ENCODE assay signal across 19 mouse cellular contexts in genomic region chr1:82328033-82328775, GRCm38 (mm10). TPM values are rescaled to one million over a fixed set of nuclear protein-coding genes. Genes with fewer than 3 reads are reported as not detected.
"Had no signal": no experiment of that assay in that cellular context is flagged by ENCODE, and none has a peak within 500 bp of the region (broad histone marks: within the 10 kb centered on the region; RNA-seq: fewer than 3 reads in every experiment).

No protein-coding gene starts in this region.

- H3K36me3 ChIP-seq: limb, embryonic 10.5 days; limb, embryonic 13.5 days; midbrain, embryonic 13.5 days; neural tube, embryonic 12.5 days; neural tube, embryonic 15.5 days had no signal

- H3K4me2 ChIP-seq: limb, embryonic 13.5 days; midbrain, embryonic 13.5 days; neural tube, embryonic 12.5 days; neural tube, embryonic 15.5 days had no signal

- DNase-seq: kidney, adult 11 months; kidney, adult 9 months; kidney, postnatal 25 days; layer of hippocampus, adult 9-11 months; lung, adult 18-20 months; right cerebral cortex, adult 18-20 months; right cerebral cortex, postnatal 14 days; right cerebral cortex, postnatal 4 days; thymus, adult 2 months; thymus, postnatal 14 days; thymus, postnatal 4 days had no signal

- H3K4me3 ChIP-seq: layer of hippocampus, adult 2 months; limb, embryonic 10.5 days; limb, embryonic 13.5 days; midbrain, embryonic 13.5 days; neural tube, embryonic 12.5 days; neural tube, embryonic 15.5 days had no signal

- ATAC-seq: midbrain, embryonic 13.5 days had no signal

- H3K27me3 ChIP-seq: limb, embryonic 13.5 days; midbrain, embryonic 13.5 days; neural tube, embryonic 12.5 days; neural tube, embryonic 15.5 days had no signal

- H3K9me3 ChIP-seq: limb, embryonic 10.5 days; limb, embryonic 13.5 days; midbrain, embryonic 13.5 days; neural tube, embryonic 12.5 days; neural tube, embryonic 15.5 days had no signal

- H3K4me1 ChIP-seq: limb, embryonic 13.5 days had no signal

- H3K9ac ChIP-seq: limb, embryonic 13.5 days; midbrain, embryonic 13.5 days; neural tube, embryonic 12.5 days; neural tube, embryonic 15.5 days had no signal

- H3K27ac ChIP-seq: layer of hippocampus, adult 2 months; limb, embryonic 10.5 days; limb, embryonic 13.5 days; macrophage; midbrain, embryonic 13.5 days; neural tube, embryonic 12.5 days; neural tube, embryonic 15.5 days; stomach, postnatal 0 days had no signal

RNA-seq across cellular contexts. Expression of gene Irs1, which starts 37.0 kb away (rescaled TPM):
- polyA plus RNA-seq: macrophage had no signal
